Mouse (Mus musculus) T-helper 1 cell (primary cell): Measurements from ENCODE around the gene Ascc1.
"Not testable (repeated sequence)": the region's sequence is repeated elsewhere in the genome, so short reads cannot be mapped to it uniquely, and the experiment has no call there.

Experiments
- in situ Hi-C: fragments of 300-600 bp; cut with MboI, MseI; formaldehyde crosslinking; loops from one replicate; pipeline ENCODE4 v1.15.1; 2025; ENCODE audit warnings: high pct_unique_total_duplicates

Gene Ascc1

GRCm38 (mm10) chr10:59977141-59977540 lies 25.5 kb upstream of the Ascc1 start:
- in situ Hi-C loops: no loop called here

- in situ Hi-C loops: no loop called here
Observed at GRCm38 (mm10) chr10:59977715-59978343, 24.8 kb upstream of the Ascc1 start.

GRCm38 (mm10) chr10:59978401-59978800 lies 24.2 kb upstream of the Ascc1 start:
- in situ Hi-C loops: no loop called here

- in situ Hi-C loops: no loop called here
Observed at GRCm38 (mm10) chr10:59978873-59979743, 23.5 kb upstream of the Ascc1 start.

GRCm38 (mm10) chr10:59980815-59981244 lies 21.8 kb upstream of the Ascc1 start:
- in situ Hi-C loops: no loop called here

GRCm38 (mm10) chr10:59981336-59981735 lies 21.3 kb upstream of the Ascc1 start:
- in situ Hi-C loops: no loop called here

- in situ Hi-C loops: no loop called here
Observed at GRCm38 (mm10) chr10:59981792-59982191, 20.8 kb upstream of the Ascc1 start.

GRCm38 (mm10) chr10:59982379-59982873 lies 20.2 kb upstream of the Ascc1 start:
- in situ Hi-C loops: no loop called here

- in situ Hi-C loops: no loop called here
Observed at GRCm38 (mm10) chr10:59988036-59988435, 14.6 kb upstream of the Ascc1 start.

GRCm38 (mm10) chr10:59990393-59990792 lies 12.2 kb upstream of the Ascc1 start:
- in situ Hi-C loops: no loop called here

GRCm38 (mm10) chr10:59991262-59991880 lies 11.2 kb upstream of the Ascc1 start:
- in situ Hi-C loops: no loop called here

- in situ Hi-C loops: no loop called here
Observed at GRCm38 (mm10) chr10:59992024-59992423, 10.6 kb upstream of the Ascc1 start.

- in situ Hi-C loops: not testable (repeated sequence)
Observed at GRCm38 (mm10) chr10:59993813-59994212, 8.8 kb upstream of the Ascc1 start.

GRCm38 (mm10) chr10:59995889-59996288 lies 6.7 kb upstream of the Ascc1 start:
- in situ Hi-C loops: no loop called here

GRCm38 (mm10) chr10:59997591-59997990 lies 5.0 kb upstream of the Ascc1 start:
- in situ Hi-C loops: no loop called here

- in situ Hi-C loops: no loop called here
Observed at GRCm38 (mm10) chr10:59999057-59999456, 3.5 kb upstream of the Ascc1 start.

GRCm38 (mm10) chr10:60001663-60002062 lies 942 bp upstream of the Ascc1 start:
- in situ Hi-C loops: loop anchor here (5.0 to 10.0 kb wide), 3 partner anchors 39 to 577 kb away; no protein-coding TSS in a partner anchor

- in situ Hi-C loops: loop anchor here (5.0 to 10.0 kb wide), 3 partner anchors 40 to 577 kb away; no protein-coding TSS in a partner anchor
Observed at GRCm38 (mm10) chr10:60002203-60002602, 402 bp upstream of the Ascc1 start.

GRCm38 (mm10) chr10:60003213-60003752 lies 678 bp downstream of the Ascc1 start:
- in situ Hi-C loops: loop anchor here (5.0 to 10.0 kb wide), 3 partner anchors 41 to 578 kb away; no protein-coding TSS in a partner anchor

- in situ Hi-C loops: loop anchor here (5.0 to 10.0 kb wide), 3 partner anchors 42 to 579 kb away; no protein-coding TSS in a partner anchor
Observed at GRCm38 (mm10) chr10:60003847-60004246, 1.2 kb downstream of the Ascc1 start.

- in situ Hi-C loops: loop anchor here (10.0 kb wide), 1 partner anchor 580 kb away; no protein-coding TSS in a partner anchor
Observed at GRCm38 (mm10) chr10:60005264-60005663, 2.7 kb downstream of the Ascc1 start.
